Mouse (Mus musculus) embryonic facial prominence, embryonic 11.5 days (tissue): ENCODE results near the gene Endod1. TPM values are rescaled to one million over a fixed set of nuclear protein-coding genes. Genes with fewer than 3 reads are reported as not detected.
A peak's percentile ranks its signal among the peaks of the same experiment; 100 is the strongest.

ENCODE experiments used
- ATAC-seq: fragments of 200-750 bp; cut with Nextera tagmentation; replicated peaks from 2 replicates; pipeline ENCODE4 v1.8.0; 2017; ENCODE audit warnings: low read depth; ENCODE audit not compliant: insufficient number of reproducible peaks, low FRiP score, low TSS enrichment
- DNase-seq: peaks from one replicate; pipeline ENCODE4 v3.0.0-alpha.2; 2015; ENCODE audit warnings: low spot score
- H3K27ac ChIP-seq: fragments of 300-500 bp; sonication (generic); replicated peaks from 2 replicates; pipeline ENCODE4 v1.5.1; 2014; ENCODE audit warnings: mild to moderate bottlenecking, low read depth, low read length, control low read depth
- H3K27me3 ChIP-seq: fragments of 300-500 bp; sonication (generic); 2 replicates; pipeline ENCODE4 v1.6.1; 2014; ENCODE audit warnings: mild to moderate bottlenecking, low read length, moderate library complexity, mixed read lengths; ENCODE audit not compliant: control insufficient read depth, insufficient read depth
- H3K36me3 ChIP-seq: fragments of 300-500 bp; sonication (generic); replicated peaks from 2 replicates; pipeline ENCODE4 v1.6.1; 2014; ENCODE audit warnings: low read depth, mild to moderate bottlenecking, low read length, moderate library complexity, mixed read lengths; ENCODE audit not compliant: control insufficient read depth, insufficient read depth
- H3K4me1 ChIP-seq: fragments of 300-500 bp; sonication (generic); 2 replicates; pipeline ENCODE4 v1.6.1; 2014; ENCODE audit warnings: low read length, mixed read lengths; ENCODE audit not compliant: control insufficient read depth, insufficient read depth
- H3K4me2 ChIP-seq: fragments of 300-500 bp; sonication (generic); 2 replicates; pipeline ENCODE4 v1.6.1; 2014; ENCODE audit warnings: low read depth, mild to moderate bottlenecking, control low read depth, low read length, moderate library complexity
- H3K4me3 ChIP-seq: fragments of 300-500 bp; sonication (generic); 2 replicates; pipeline ENCODE4 v1.5.1; 2014; ENCODE audit warnings: low read depth, low read length, control low read depth
- H3K9ac ChIP-seq: fragments of 300-500 bp; sonication (generic); replicated peaks from 2 replicates; pipeline ENCODE4 v1.6.1; 2014; ENCODE audit warnings: mild to moderate bottlenecking, control low read depth, low read length
- H3K9me3 ChIP-seq: fragments of 300-500 bp; sonication (generic); replicated peaks from 2 replicates; pipeline ENCODE4 v1.6.1; 2016; ENCODE audit warnings: mild to moderate bottlenecking, low read length, inconsistent platforms, mixed read lengths; ENCODE audit not compliant: control insufficient read depth
- WGBS: fragments of 180-500 bp; shearing (Covaris S2); extraction: QIAGEN DNeasy Blood & Tissue Kit; methylation state at CpG from one replicate; pipeline ENCODE4 v1.1.7; 2014; 5-methylcytosine and 5-hydroxymethylcytosine counted together
- polyA plus RNA-seq: library from polyadenylated mRNA; unstranded; fragments of >200 nt; fragmentation: Nextera tagmentation; extraction: Ambion mirVana; gene quantifications from 2 replicates; pipeline ENCODE4 v1.2.1, GENCODE M21; 2014

The Endod1 gene
- polyA plus RNA-seq, 1 experiment from 2014 or later = 10.5 TPM

DNA sequence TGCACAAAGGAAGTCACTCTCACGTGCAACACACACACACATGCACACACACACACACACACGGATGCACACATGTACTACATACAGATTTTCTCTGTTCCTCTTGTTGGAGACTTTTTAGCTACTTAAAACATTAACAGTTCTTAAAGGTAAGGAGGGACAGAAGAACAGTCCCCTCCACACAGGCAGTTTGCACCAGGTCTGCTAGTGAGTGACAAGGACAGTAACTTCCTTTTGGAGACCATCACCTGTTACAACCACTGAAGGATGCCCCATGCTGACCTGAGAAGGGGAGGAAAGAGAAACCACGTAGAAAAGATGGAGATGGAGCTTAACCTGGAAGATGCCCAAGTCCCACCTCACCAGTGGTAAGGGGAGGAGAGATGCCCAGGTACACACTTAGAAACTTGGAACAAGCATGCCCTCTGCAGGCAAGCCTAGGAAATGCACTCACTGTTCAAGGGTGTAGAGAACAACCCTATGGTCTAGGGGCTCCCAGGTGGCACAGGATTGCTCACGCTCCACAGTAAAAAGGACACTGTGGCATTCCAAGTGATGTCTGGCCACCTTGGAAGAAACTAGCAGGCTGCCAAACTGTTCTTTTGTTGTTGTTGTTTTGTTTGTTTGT is 39.2 kb downstream of the Endod1 start:
- no peaks in the 10 kb centered on the region for H3K9me3 ChIP-seq
- 61% methylated on average over 4 of the region's 4 CpGs for WGBS
- peak; percentile 90 for DNase-seq
- no peak overlapping the region for H3K27ac ChIP-seq
- H3K27me3 ChIP-seq = no peaks in the 10 kb centered on the region
- no peak overlapping the region for H3K9ac ChIP-seq
- no peak overlapping the region for H3K4me3 ChIP-seq
- 0 out of 2 replicates have a peak, but pooled peaks have one; percentile 15 for ATAC-seq
- no peak overlapping the region for H3K4me2 ChIP-seq
- H3K36me3 ChIP-seq = no peaks in the 10 kb centered on the region
- H3K4me1 ChIP-seq = no peaks in the 10 kb centered on the region

GRCm38 (mm10) chr9:14338701-14339100 is 42.6 kb downstream of the Endod1 start:
- Histone ChIP-seq H3K4me3 (no peak overlapping the region), H3K4me2 (no peak overlapping the region), H3K27ac (no peak overlapping the region), H3K9ac (no peak overlapping the region), H3K36me3 (no peaks in the 10 kb centered on the region), H3K27me3 (no peaks in the 10 kb centered on the region), H3K9me3 (no peaks in the 10 kb centered on the region), H3K4me1 (no peaks in the 10 kb centered on the region)
- no peak for ATAC-seq
- DNase-seq = no peak
- 82% methylated on average over 3 of the region's 3 CpGs for WGBS

- H3K36me3 ChIP-seq = no peaks in the 10 kb centered on the region
- H3K4me1 ChIP-seq = no peaks in the 10 kb centered on the region
- ATAC-seq (no peak), DNase-seq (no peak)
- H3K27ac ChIP-seq = no peak overlapping the region
- H3K9ac ChIP-seq = no peak overlapping the region
- no peaks in the 10 kb centered on the region for H3K9me3 ChIP-seq
- no peak overlapping the region for H3K4me2 ChIP-seq
- no peak overlapping the region for H3K4me3 ChIP-seq
- 90% methylated on average over 3 of the region's 3 CpGs for whole genome bisulfite sequencing
- no peaks in the 10 kb centered on the region for H3K27me3 ChIP-seq
Observed at GRCm38 (mm10) chr9:14336901-14337300, 44.4 kb downstream of the Endod1 start.

- H3K4me3 ChIP-seq = no peak overlapping the region
- no peaks in the 10 kb centered on the region for H3K36me3 ChIP-seq
- no peaks in the 10 kb centered on the region for H3K27me3 ChIP-seq
- H3K27ac ChIP-seq = no peak overlapping the region
- no peaks in the 10 kb centered on the region for H3K9me3 ChIP-seq
- H3K9ac ChIP-seq = no peak overlapping the region
- H3K4me2 ChIP-seq = no peak overlapping the region
- no peak for ATAC-seq
- no peak for DNase-seq
- 85% methylated on average over 4 of the region's 4 CpGs for WGBS
- no peaks in the 10 kb centered on the region for H3K4me1 ChIP-seq
Observed at GRCm38 (mm10) chr9:14335829-14336228, 45.5 kb downstream of the Endod1 start.

DNA sequence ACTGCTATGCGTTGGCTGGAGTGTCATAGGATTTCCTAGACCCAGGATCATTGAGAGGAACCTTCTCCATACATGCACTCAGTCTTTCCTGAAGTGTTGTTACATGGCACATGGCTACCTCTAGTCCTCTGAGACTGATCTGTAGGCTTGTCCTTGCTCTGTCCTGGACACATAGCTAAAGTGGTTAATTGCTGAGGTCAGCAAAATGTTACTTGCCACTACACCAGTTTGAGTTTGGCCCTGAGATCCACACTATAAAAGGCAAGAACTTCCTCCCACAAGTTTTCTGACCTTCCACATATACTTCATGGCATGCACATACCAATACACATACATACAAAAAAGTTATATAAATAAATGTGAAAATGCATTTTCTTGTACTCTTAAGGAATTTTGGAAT is 64.7 kb downstream of the Endod1 start:
- DNase-seq (no peak), ATAC-seq (no peak)
- H3K4me3 ChIP-seq = no peak overlapping the region
- no peaks in the 10 kb centered on the region for H3K9me3 ChIP-seq
- WGBS = 96% methylated on average over 1 of the region's 1 CpGs
- H3K27me3 ChIP-seq = no peaks in the 10 kb centered on the region
- H3K9ac ChIP-seq = no peak overlapping the region
- H3K27ac ChIP-seq = no peak overlapping the region
- H3K4me2 ChIP-seq = no peak overlapping the region
- H3K36me3 ChIP-seq = peaks cover 3% of the 10 kb centered on the region; the same call in 1 of the 2 replicates
- H3K4me1 ChIP-seq = no peaks in the 10 kb centered on the region

DNA sequence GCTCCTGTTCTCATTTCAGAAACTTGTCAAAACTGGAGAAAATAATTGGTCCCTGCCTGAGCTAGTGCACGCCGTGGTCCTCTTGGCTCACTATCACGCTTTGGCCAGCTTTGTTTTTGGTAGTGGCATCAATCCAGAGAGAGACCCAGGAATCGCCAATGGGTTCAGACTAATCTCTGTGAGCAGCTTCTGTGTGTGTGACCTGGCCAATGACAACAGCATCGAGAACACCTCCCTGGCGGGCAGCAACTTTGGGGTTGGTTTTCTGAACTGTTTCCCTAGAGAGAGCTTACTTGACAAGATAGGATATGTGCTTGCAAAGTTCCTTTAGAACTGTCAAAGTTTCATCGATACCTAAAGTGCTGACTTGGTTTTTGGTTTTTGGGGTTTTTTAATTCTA is 66.8 kb downstream of the Endod1 start:
- H3K9ac ChIP-seq = no peak overlapping the region
- WGBS = 90% methylated on average over 7 of the region's 7 CpGs
- H3K9me3 ChIP-seq = no peaks in the 10 kb centered on the region
- H3K4me3 ChIP-seq = no peak overlapping the region
- no peaks in the 10 kb centered on the region for H3K27me3 ChIP-seq
- no peak overlapping the region for H3K27ac ChIP-seq
- H3K36me3 ChIP-seq = peaks cover 3% of the 10 kb centered on the region; the same call in 1 of the 2 replicates
- no peak overlapping the region for H3K4me2 ChIP-seq
- ATAC-seq (no peak), DNase-seq (no peak)
- H3K4me1 ChIP-seq = no peaks in the 10 kb centered on the region

- Histone ChIP-seq H3K9me3 (no peaks in the 10 kb centered on the region), H3K27me3 (no peaks in the 10 kb centered on the region), H3K4me2 (no peak overlapping the region), H3K9ac (no peak overlapping the region), H3K27ac (no peak overlapping the region), H3K4me1 (no peaks in the 10 kb centered on the region), H3K4me3 (no peak overlapping the region), H3K36me3 (peaks cover 3% of the 10 kb centered on the region; the same call in 1 of the 2 replicates)
- WGBS = 91% methylated on average over 3 of the region's 3 CpGs
- DNase-seq (no peak), ATAC-seq (no peak)
Observed at GRCm38 (mm10) chr9:14313968-14314367, 67.3 kb downstream of the Endod1 start.

DNA sequence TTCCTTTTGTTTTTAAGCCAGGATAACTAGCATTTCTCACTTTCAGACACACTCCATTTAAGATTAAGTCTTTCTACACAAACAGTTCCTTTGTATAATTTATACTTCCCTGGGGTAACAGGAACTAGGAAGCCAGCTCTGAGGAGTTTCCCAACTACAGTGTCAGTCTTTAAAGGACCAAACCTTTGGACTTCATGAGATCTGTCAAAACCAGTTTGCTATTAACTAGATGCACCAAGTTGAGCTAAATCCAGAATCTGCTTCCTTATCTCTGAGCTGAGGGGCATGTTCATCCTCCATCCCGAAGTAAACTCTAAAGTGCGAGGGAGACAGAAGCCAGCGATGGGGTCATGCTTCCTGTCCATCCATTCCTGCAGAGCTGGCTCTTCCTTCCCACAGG is 74.0 kb downstream of the Endod1 start:
- no peak overlapping the region for H3K27ac ChIP-seq
- DNase-seq (no peak), ATAC-seq (no peak)
- H3K27me3 ChIP-seq = no peaks in the 10 kb centered on the region
- no peaks in the 10 kb centered on the region; the same call in 1 of the 2 replicates for H3K36me3 ChIP-seq
- H3K4me2 ChIP-seq = no peak overlapping the region
- no peaks in the 10 kb centered on the region for H3K4me1 ChIP-seq
- H3K9ac ChIP-seq = no peak overlapping the region
- H3K9me3 ChIP-seq = no peaks in the 10 kb centered on the region
- WGBS = 88% methylated on average over 3 of the region's 3 CpGs
- H3K4me3 ChIP-seq = no peak overlapping the region
